Mouse (Mus musculus) layer of hippocampus, adult 9-11 months (tissue): ENCODE results near the gene Slc1a2.

ENCODE experiments used
- DNase-seq: peaks from one replicate; pipeline ENCODE4 v3.0.0; 2022

Gene Slc1a2

GRCm38 (mm10) chr2:102768267-102768666 is 109.8 kb downstream of the Slc1a2 start:
- no peak for DNase-seq

- no peak for DNase-seq
Measured at GRCm38 (mm10) chr2:102771304-102771703, 112.8 kb downstream of the Slc1a2 start.

- DNase-seq = no peak
Measured at GRCm38 (mm10) chr2:102772276-102772675, 113.8 kb downstream of the Slc1a2 start.

GRCm38 (mm10) chr2:102774700-102775099 is 116.2 kb downstream of the Slc1a2 start:
- no peak for DNase-seq

GRCm38 (mm10) chr2:102775561-102775960 is 117.1 kb downstream of the Slc1a2 start:
- DNase-seq = no peak

GRCm38 (mm10) chr2:102778208-102778607 is 119.7 kb downstream of the Slc1a2 start:
- no peak for DNase-seq

- no peak for DNase-seq
Measured at GRCm38 (mm10) chr2:102782751-102783150, 124.3 kb downstream of the Slc1a2 start.

- no peak for DNase-seq
Measured at GRCm38 (mm10) chr2:102785696-102786095, 127.2 kb downstream of the Slc1a2 start.

- no peak for DNase-seq
Measured at GRCm38 (mm10) chr2:102791641-102792040, 133.2 kb downstream of the Slc1a2 start.

- no peak for DNase-seq
Measured at GRCm38 (mm10) chr2:102792804-102793203, 134.3 kb downstream of the Slc1a2 start.

- no peak for DNase-seq
Measured at GRCm38 (mm10) chr2:102795034-102795433, 136.6 kb downstream of the Slc1a2 start.

- DNase-seq = no peak
Measured at GRCm38 (mm10) chr2:102798149-102798548, 139.7 kb downstream of the Slc1a2 start.

- no peak for DNase-seq
Measured at GRCm38 (mm10) chr2:102801899-102802298, 143.4 kb downstream of the Slc1a2 start.

GRCm38 (mm10) chr2:102804109-102804508 is 145.7 kb downstream of the Slc1a2 start:
- DNase-seq = no peak

- no peak for DNase-seq
Measured at GRCm38 (mm10) chr2:102805283-102805682, 146.8 kb downstream of the Slc1a2 start.

- no peak for DNase-seq
Measured at GRCm38 (mm10) chr2:102805761-102806496, 147.5 kb downstream of the Slc1a2 start.

- no peak for DNase-seq
Measured at GRCm38 (mm10) chr2:102807633-102808032, 149.2 kb downstream of the Slc1a2 start.

GRCm38 (mm10) chr2:102809436-102809835 is 151.0 kb downstream of the Slc1a2 start:
- DNase-seq = no peak

GRCm38 (mm10) chr2:102812756-102813155 is 154.3 kb downstream of the Slc1a2 start:
- no peak for DNase-seq

GRCm38 (mm10) chr2:102815289-102815809 is 156.9 kb downstream of the Slc1a2 start:
- DNase-seq = no peak

GRCm38 (mm10) chr2:102820225-102820711 is 161.8 kb downstream of the Slc1a2 start:
- peak; percentile 10 for DNase-seq

GRCm38 (mm10) chr2:102820790-102821189 is 162.3 kb downstream of the Slc1a2 start:
- DNase-seq = no peak

- DNase-seq = peak; percentile 39
Measured at GRCm38 (mm10) chr2:102822036-102822435, 163.6 kb downstream of the Slc1a2 start.

GRCm38 (mm10) chr2:102825961-102826633 is 167.6 kb downstream of the Slc1a2 start:
- DNase-seq = no peak
